Mouse (Mus musculus) embryonic facial prominence, embryonic 11.5 days (tissue): ENCODE measurements around the gene Stradb. TPM values are rescaled to one million over a fixed set of nuclear protein-coding genes. Genes with fewer than 3 reads are reported as not detected.
A peak's percentile ranks its signal among the peaks of the same experiment; 100 is the strongest.

Experiments used
- ATAC-seq: fragments of 200-750 bp; cut with Nextera tagmentation; replicated peaks from 2 replicates; pipeline ENCODE4 v1.8.0; 2017; ENCODE audit warnings: low read depth; ENCODE audit not compliant: insufficient number of reproducible peaks, low FRiP score, low TSS enrichment
- DNase-seq: peaks from one replicate; pipeline ENCODE4 v3.0.0-alpha.2; 2015; ENCODE audit warnings: low spot score
- H3K27ac ChIP-seq: fragments of 300-500 bp; sonication (generic); replicated peaks from 2 replicates; pipeline ENCODE4 v1.5.1; 2014; ENCODE audit warnings: mild to moderate bottlenecking, low read depth, low read length, control low read depth
- H3K27me3 ChIP-seq: fragments of 300-500 bp; sonication (generic); 2 replicates; pipeline ENCODE4 v1.6.1; 2014; ENCODE audit warnings: mild to moderate bottlenecking, low read length, moderate library complexity, mixed read lengths; ENCODE audit not compliant: control insufficient read depth, insufficient read depth
- H3K36me3 ChIP-seq: fragments of 300-500 bp; sonication (generic); replicated peaks from 2 replicates; pipeline ENCODE4 v1.6.1; 2014; ENCODE audit warnings: low read depth, mild to moderate bottlenecking, low read length, moderate library complexity, mixed read lengths; ENCODE audit not compliant: control insufficient read depth, insufficient read depth
- H3K4me1 ChIP-seq: fragments of 300-500 bp; sonication (generic); 2 replicates; pipeline ENCODE4 v1.6.1; 2014; ENCODE audit warnings: low read length, mixed read lengths; ENCODE audit not compliant: control insufficient read depth, insufficient read depth
- H3K4me2 ChIP-seq: fragments of 300-500 bp; sonication (generic); 2 replicates; pipeline ENCODE4 v1.6.1; 2014; ENCODE audit warnings: low read depth, mild to moderate bottlenecking, control low read depth, low read length, moderate library complexity
- H3K4me3 ChIP-seq: fragments of 300-500 bp; sonication (generic); 2 replicates; pipeline ENCODE4 v1.5.1; 2014; ENCODE audit warnings: low read depth, low read length, control low read depth
- H3K9ac ChIP-seq: fragments of 300-500 bp; sonication (generic); replicated peaks from 2 replicates; pipeline ENCODE4 v1.6.1; 2014; ENCODE audit warnings: mild to moderate bottlenecking, control low read depth, low read length
- H3K9me3 ChIP-seq: fragments of 300-500 bp; sonication (generic); replicated peaks from 2 replicates; pipeline ENCODE4 v1.6.1; 2016; ENCODE audit warnings: mild to moderate bottlenecking, low read length, inconsistent platforms, mixed read lengths; ENCODE audit not compliant: control insufficient read depth
- WGBS: fragments of 180-500 bp; shearing (Covaris S2); extraction: QIAGEN DNeasy Blood & Tissue Kit; methylation state at CpG from one replicate; pipeline ENCODE4 v1.1.7; 2014; 5-methylcytosine and 5-hydroxymethylcytosine counted together
- polyA plus RNA-seq: library from polyadenylated mRNA; unstranded; fragments of >200 nt; fragmentation: Nextera tagmentation; extraction: Ambion mirVana; gene quantifications from 2 replicates; pipeline ENCODE4 v1.2.1, GENCODE M21; 2014

Stradb gene
- polyA plus RNA-seq, 1 experiment from 2014 or later: 34.3 TPM

DNA sequence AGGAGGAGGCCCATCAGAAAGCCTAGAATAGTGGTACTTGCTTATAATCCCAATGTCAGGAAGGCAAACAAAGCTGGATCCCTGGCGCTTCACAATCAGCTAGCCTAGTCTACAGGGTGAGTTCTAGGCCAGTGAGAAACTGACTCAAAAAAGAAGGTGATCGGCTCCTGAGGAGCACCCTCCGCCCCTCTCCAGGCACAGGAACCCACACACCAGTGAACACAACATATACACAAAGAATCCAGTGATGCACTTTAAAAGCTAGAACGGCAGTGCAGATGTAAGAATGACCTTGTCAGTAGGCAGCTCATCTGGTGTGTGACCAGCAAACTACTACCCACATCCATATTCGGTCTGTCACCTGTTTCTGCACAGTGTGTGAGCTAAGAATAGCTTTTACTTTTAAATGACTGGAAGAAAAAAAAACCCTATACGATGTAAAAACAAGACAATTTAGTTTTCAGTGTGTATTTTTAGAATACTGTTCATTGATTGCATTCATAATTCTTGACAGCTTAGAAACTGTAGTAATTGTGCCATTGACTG, 23.7 kb upstream of the Stradb start:
- Histone ChIP-seq H3K27me3 (no peaks in the 10 kb centered on the region), H3K4me2 (no peak overlapping the region), H3K27ac (no peak overlapping the region), H3K9ac (no peak overlapping the region), H3K4me1 (0 out of 2 replicates have a peak, but pooled peaks cover 4% of the 10 kb centered on the region), H3K36me3 (peaks cover 6% of the 10 kb centered on the region), H3K4me3 (no peak overlapping the region), H3K9me3 (no peaks in the 10 kb centered on the region)
- no peak for ATAC-seq
- 82% methylated on average over 6 of the region's 6 CpGs for WGBS
- DNase-seq: no peak

- Histone ChIP-seq H3K36me3 (no peaks in the 10 kb centered on the region), H3K9ac (no peak overlapping the region), H3K27ac (no peak overlapping the region), H3K4me2 (no peak overlapping the region), H3K4me1 (0 out of 2 replicates have a peak, but pooled peaks cover 4% of the 10 kb centered on the region), H3K4me3 (no peak overlapping the region), H3K27me3 (no peaks in the 10 kb centered on the region), H3K9me3 (no peaks in the 10 kb centered on the region)
- ATAC-seq (no peak), DNase-seq (peak; percentile 70)
- WGBS: 19% methylated on average over 8 of the region's 8 CpGs
Observed at GRCm38 (mm10) chr1:58950899-58951648, 22.2 kb upstream of the Stradb start.

DNA sequence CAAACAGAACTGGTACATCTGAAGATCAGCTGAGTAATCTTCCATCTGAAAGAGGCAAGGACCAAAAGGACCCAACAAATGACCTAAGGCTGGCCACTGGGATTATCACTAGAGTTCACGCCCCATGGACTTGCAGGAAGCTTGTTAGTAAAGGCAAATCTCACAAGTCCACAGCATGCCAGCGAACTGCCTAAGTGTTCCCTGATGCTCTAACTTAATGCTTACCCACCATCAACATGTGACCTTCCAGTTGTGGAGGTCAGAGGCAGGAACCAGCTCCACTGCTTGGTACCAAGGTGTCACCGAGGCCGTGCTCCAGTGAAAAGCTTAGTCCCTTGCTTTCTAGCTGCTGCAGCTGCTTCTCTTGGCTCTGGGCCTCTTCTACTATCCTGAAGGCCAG, 21.5 kb upstream of the Stradb start:
- H3K9me3 ChIP-seq: no peaks in the 10 kb centered on the region
- no peaks in the 10 kb centered on the region for H3K36me3 ChIP-seq
- no peak overlapping the region for H3K4me3 ChIP-seq
- H3K4me1 ChIP-seq: 0 out of 2 replicates have a peak, but pooled peaks cover 4% of the 10 kb centered on the region
- H3K9ac ChIP-seq: no peak overlapping the region
- DNase-seq (no peak), ATAC-seq (no peak)
- WGBS: 34% methylated on average over 4 of the region's 4 CpGs
- no peaks in the 10 kb centered on the region for H3K27me3 ChIP-seq
- no peak overlapping the region for H3K27ac ChIP-seq
- no peak overlapping the region for H3K4me2 ChIP-seq

DNA sequence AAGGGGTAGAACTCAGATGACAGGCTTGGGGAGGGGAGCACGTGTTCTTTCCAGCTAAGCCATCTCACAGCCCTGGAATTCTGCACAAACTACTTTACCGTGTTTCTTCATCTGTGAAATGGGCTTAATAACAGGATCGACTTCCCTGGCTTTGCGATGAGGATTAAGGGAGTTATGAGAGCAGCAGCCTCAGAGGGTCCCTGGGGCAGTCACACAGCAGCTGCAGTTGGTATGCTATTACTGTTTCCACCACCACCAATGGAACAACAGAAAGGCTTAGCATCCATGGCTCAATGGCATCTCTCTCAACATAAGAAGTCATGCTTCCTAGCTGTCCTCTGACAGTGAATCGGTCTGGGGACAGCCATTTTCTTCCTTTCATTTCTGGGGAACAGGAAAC, 20.8 kb upstream of the Stradb start:
- no peak overlapping the region; the same call in 1 of the 2 replicates for H3K27ac ChIP-seq
- H3K4me3 ChIP-seq: no peak overlapping the region
- H3K9ac ChIP-seq: no peak overlapping the region
- H3K4me1 ChIP-seq: 0 out of 2 replicates have a peak, but pooled peaks cover 4% of the 10 kb centered on the region
- H3K27me3 ChIP-seq: no peaks in the 10 kb centered on the region
- no peak for DNase-seq
- no peak for ATAC-seq
- H3K4me2 ChIP-seq: 0 out of 2 replicates have a peak overlapping the region, but pooled peaks have one; percentile 7
- H3K9me3 ChIP-seq: no peaks in the 10 kb centered on the region
- WGBS: 67% methylated on average over 5 of the region's 5 CpGs
- H3K36me3 ChIP-seq: no peaks in the 10 kb centered on the region

DNA sequence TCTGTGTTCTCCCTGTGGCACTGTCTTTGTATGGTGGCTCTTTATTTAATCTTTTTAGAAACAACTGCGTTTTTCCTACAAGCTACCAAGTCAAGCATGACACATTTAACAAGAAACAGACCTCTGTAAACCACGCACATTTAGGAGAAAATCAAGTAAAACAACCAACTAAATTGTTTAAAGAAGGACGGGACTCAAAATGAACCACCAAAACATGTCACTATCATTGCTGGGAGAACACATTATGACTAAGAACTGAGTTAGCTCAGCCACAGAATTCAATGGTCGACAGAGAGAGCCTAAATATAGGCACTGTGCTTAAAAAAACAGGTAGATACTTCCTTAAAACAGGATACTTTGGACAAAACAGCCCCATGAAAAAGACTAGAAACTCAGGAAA, 20.3 kb upstream of the Stradb start:
- Histone ChIP-seq H3K27ac (no peak overlapping the region; the same call in 1 of the 2 replicates), H3K4me3 (no peak overlapping the region), H3K27me3 (no peaks in the 10 kb centered on the region), H3K4me2 (no peak overlapping the region), H3K4me1 (0 out of 2 replicates have a peak, but pooled peaks cover 4% of the 10 kb centered on the region), H3K9me3 (no peaks in the 10 kb centered on the region), H3K36me3 (no peaks in the 10 kb centered on the region), H3K9ac (no peak overlapping the region)
- ATAC-seq (no peak), DNase-seq (peak; percentile 41)
- WGBS: 26% methylated on average over 4 of the region's 4 CpGs

- no peak for DNase-seq
- H3K27me3 ChIP-seq: no peaks in the 10 kb centered on the region
- no peaks in the 10 kb centered on the region for H3K36me3 ChIP-seq
- H3K9ac ChIP-seq: no peak overlapping the region
- no peaks in the 10 kb centered on the region for H3K9me3 ChIP-seq
- ATAC-seq: no peak
- H3K27ac ChIP-seq: no peak overlapping the region
- H3K4me2 ChIP-seq: no peak overlapping the region
- 91% methylated on average over 9 of the region's 9 CpGs for WGBS
- 0 out of 2 replicates have a peak, but pooled peaks cover 4% of the 10 kb centered on the region for H3K4me1 ChIP-seq
- H3K4me3 ChIP-seq: no peak overlapping the region
Observed at GRCm38 (mm10) chr1:58953686-58954434, 19.5 kb upstream of the Stradb start.

- Histone ChIP-seq H3K9ac (no peak overlapping the region), H3K9me3 (no peaks in the 10 kb centered on the region), H3K27ac (no peak overlapping the region), H3K4me1 (0 out of 2 replicates have a peak, but pooled peaks cover 4% of the 10 kb centered on the region), H3K27me3 (no peaks in the 10 kb centered on the region), H3K4me2 (no peak overlapping the region), H3K36me3 (no peaks in the 10 kb centered on the region), H3K4me3 (no peak overlapping the region)
- DNase-seq (no peak), ATAC-seq (no peak)
- WGBS: 79% methylated on average over 8 of the region's 8 CpGs
Observed at GRCm38 (mm10) chr1:58954578-58955410, 18.5 kb upstream of the Stradb start.
